In the genomic region with DNA sequence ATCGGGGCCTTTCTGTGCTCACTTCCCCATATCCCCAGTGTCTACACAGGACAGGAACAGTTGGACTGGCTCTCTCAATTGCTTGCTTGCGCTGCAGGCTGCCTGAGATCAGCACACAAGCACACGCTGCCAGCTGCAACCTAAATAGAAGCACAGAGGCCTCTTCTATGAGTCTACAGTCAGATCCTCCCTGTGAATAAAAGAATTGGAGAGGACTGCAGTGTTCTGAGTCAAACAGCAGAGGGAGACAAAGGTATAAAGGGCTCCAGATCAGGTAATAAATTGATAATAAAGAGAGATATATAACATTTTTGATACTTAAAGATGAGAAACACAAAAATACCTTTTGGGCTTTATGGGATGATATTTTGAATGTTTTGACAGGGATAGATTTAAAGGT, we compare ENCODE assay signal across 14 mouse cellular contexts. TPM values are rescaled to one million over a fixed set of nuclear protein-coding genes. Genes with fewer than 3 reads are reported as not detected.
A peak's percentile ranks its signal among the peaks of the same experiment; 100 is the strongest.
DNase-seq lines count a peak whose midpoint lies in the region; ATAC-seq and TF ChIP-seq lines count a peak whose summit lies in the region.
"Had no signal": no experiment of that assay in that cellular context is flagged by ENCODE, and none has a peak within 500 bp of the region (broad histone marks: within the 10 kb centered on the region; RNA-seq: fewer than 3 reads in every experiment).

No protein-coding gene starts in this region.

- no peaks in the 10 kb centered on the region for H3K36me3 ChIP-seq in forebrain, postnatal 0 days (ENCODE audit: insufficient read depth)
- no peaks in the 10 kb centered on the region for H3K36me3 ChIP-seq in forebrain, embryonic 12.5 days (replicated peaks)
- H3K36me3 ChIP-seq: heart, embryonic 10.5 days had no signal

- intact Hi-C loops in left cerebral cortex, adult 2 months (cut with DNase I), result no loop called here
- intact Hi-C loops in left cerebral cortex, postnatal 36 days (cut with DNase I), result no loop called here

- peak; percentile 14 for DNase-seq in forebrain, postnatal 0 days
- DNase-seq in left cerebral cortex, adult 2 months (ENCODE audit: extremely low spot score in 1 of 2, low spot score in 2 of 2), result no peak
- DNase-seq in left cerebral cortex, postnatal 36 days (ENCODE audit: low spot score in 2 of 2), result no peak
- peak; percentile 5 for DNase-seq in A20 (ENCODE audit: low read depth, low spot score)
- DNase-seq in brain, embryonic 14.5 days (ENCODE audit: low read depth), result peak; percentile 41
- DNase-seq: adrenal gland, postnatal 25 days; cerebellum, postnatal 14 days had no signal

- peak; percentile 58 for TF ChIP-seq CTCF in forebrain, postnatal 0 days (IDR thresholded peaks at IDR 0.05; ENCODE audit: low read depth)
- TF ChIP-seq CTCF in left cerebral cortex, adult 2 months (IDR thresholded peaks at IDR 0.05), result peak; percentile 69
- peak; percentile 24; the same call in 1 of the 2 replicates for TF ChIP-seq CTCF in brain, embryonic 14.5 days (IDR thresholded peaks at IDR 0.05; ENCODE audit: borderline replicate concordance, extremely low read depth, insufficient read depth, insufficient read length)

- H3K4me3 ChIP-seq in forebrain, postnatal 0 days (ENCODE audit: low read depth, low read length), result no peak overlapping the region
- H3K4me3 ChIP-seq in forebrain, embryonic 12.5 days (replicated peaks), result no peak overlapping the region
- H3K4me3 ChIP-seq in left cerebral cortex, adult 2 months, result no peak overlapping the region
- H3K4me3 ChIP-seq: heart, embryonic 10.5 days had no signal

- H3K9me3 ChIP-seq in forebrain, postnatal 0 days (ENCODE audit: low read length), result no peaks in the 10 kb centered on the region
- H3K9me3 ChIP-seq in forebrain, embryonic 12.5 days, result no peaks in the 10 kb centered on the region
- H3K9me3 ChIP-seq: heart, embryonic 10.5 days had no signal

- no peaks in the 10 kb centered on the region for H3K27me3 ChIP-seq in forebrain, postnatal 0 days (ENCODE audit: insufficient read depth, low read length)
- no peaks in the 10 kb centered on the region for H3K27me3 ChIP-seq in forebrain, embryonic 12.5 days

- ATAC-seq in forebrain, postnatal 0 days, result no peak
- no peak for ATAC-seq in forebrain, embryonic 12.5 days (ENCODE audit: low FRiP score)
- ATAC-seq in megakaryocyte, adult 5-6 weeks (ENCODE audit: poor library complexity, severe bottlenecking), result no peak
- ATAC-seq in granulocyte monocyte progenitor cell, adult 5-6 weeks (replicated peaks; ENCODE audit: poor library complexity, severe bottlenecking), result no peak

- no peak overlapping the region for H3K9ac ChIP-seq in forebrain, postnatal 0 days
- no peak overlapping the region for H3K9ac ChIP-seq in forebrain, embryonic 12.5 days

- WGBS in forebrain, postnatal 0 days, result 47% methylated on average over 3 of the region's 3 CpGs
- 52% methylated on average over 3 of the region's 3 CpGs for WGBS in forebrain, embryonic 12.5 days

- no peak for TF ChIP-seq POLR2A in brain, embryonic 14.5 days (IDR thresholded peaks at IDR 0.05; ENCODE audit: borderline replicate concordance, extremely low read depth, insufficient read depth, insufficient read length, poor library complexity, severe bottlenecking)

- no peak overlapping the region for H3K4me2 ChIP-seq in forebrain, postnatal 0 days (ENCODE audit: low read depth)
- no peak overlapping the region for H3K4me2 ChIP-seq in forebrain, embryonic 12.5 days

- H3K27ac ChIP-seq in forebrain, postnatal 0 days (ENCODE audit: low read depth, low read length), result no peak overlapping the region
- no peak overlapping the region for H3K27ac ChIP-seq in forebrain, embryonic 12.5 days
- no peak overlapping the region for H3K27ac ChIP-seq in left cerebral cortex, adult 2 months
- H3K27ac ChIP-seq: heart, embryonic 10.5 days had no signal

- no peaks in the 10 kb centered on the region for H3K4me1 ChIP-seq in forebrain, postnatal 0 days (ENCODE audit: insufficient read depth)
- no peaks in the 10 kb centered on the region for H3K4me1 ChIP-seq in forebrain, embryonic 12.5 days
- H3K4me1 ChIP-seq: heart, embryonic 10.5 days had no signal

RNA-seq across cellular contexts. Expression of a gene that starts 17.2 kb away (rescaled TPM):
- not detected in 2 replicates for total RNA-seq in forebrain, postnatal 0 days (2014; rRNA removed)
- 1.4 and 2.3 TPM in 2 replicates for polyA plus RNA-seq in forebrain, postnatal 0 days (2015; fragmentation: Nextera tagmentation; extraction: Ambion mirVana)
- not detected in 2 replicates for polyA plus RNA-seq in forebrain, embryonic 12.5 days (2016; fragmentation: Nextera tagmentation; extraction: Ambion mirVana)
- not detected for total RNA-seq in left cerebral cortex, adult 2 months (2021)
- total RNA-seq in left cerebral cortex, postnatal 36 days (2021), result not detected
- polyA plus RNA-seq in brain, embryonic 14.5 days (2012; rRNA removed), result 0.44 and 1.1 TPM in 2 replicates
- total RNA-seq in megakaryocyte, adult 5-6 weeks (2015), result not detected in 2 replicates
- total RNA-seq in megakaryocyte, adult 5-6 weeks (2017), result not detected in 2 replicates
- total RNA-seq in granulocyte monocyte progenitor cell, adult 5-6 weeks (2014; fragmentation: Nextera tagmentation), result not detected in 2 replicates
- total RNA-seq in granulocyte monocyte progenitor cell, adult 5-6 weeks (2017), result not detected in 2 replicates
- total RNA-seq: adrenal gland, postnatal 25 days; layer of hippocampus, postnatal 25 days had no signal
- polyA plus RNA-seq: forebrain, embryonic 11.5 days; heart, embryonic 10.5 days had no signal

RNA-seq across cellular contexts. Expression of a gene that starts 56.2 kb away (rescaled TPM):
- total RNA-seq in forebrain, postnatal 0 days (2014; rRNA removed), result 0.08 TPM in 1 of 2 replicates, not detected in the other
- polyA plus RNA-seq in forebrain, postnatal 0 days (2015; fragmentation: Nextera tagmentation; extraction: Ambion mirVana), result 0.06 TPM in 1 of 2 replicates, not detected in the other
- not detected in 2 replicates for polyA plus RNA-seq in forebrain, embryonic 12.5 days (2016; fragmentation: Nextera tagmentation; extraction: Ambion mirVana)
- under 1 TPM in 1 of 2 experiments, not detected in 1; 0.11 TPM for total RNA-seq in left cerebral cortex, adult 2 months (2021)
- not detected for total RNA-seq in left cerebral cortex, postnatal 36 days (2021)
- 0.06 and 0.34 TPM in 2 replicates for polyA plus RNA-seq in brain, embryonic 14.5 days (2012; rRNA removed)
- total RNA-seq in megakaryocyte, adult 5-6 weeks (2015), result not detected in 2 replicates
- total RNA-seq in megakaryocyte, adult 5-6 weeks (2017), result not detected in 2 replicates
- total RNA-seq in granulocyte monocyte progenitor cell, adult 5-6 weeks (2014; fragmentation: Nextera tagmentation), result not detected in 2 replicates
- total RNA-seq in granulocyte monocyte progenitor cell, adult 5-6 weeks (2017), result not detected in 2 replicates
- total RNA-seq: adrenal gland, postnatal 25 days had no signal
- polyA plus RNA-seq: forebrain, embryonic 11.5 days; liver, embryonic 16.5 days had no signal

RNA-seq across cellular contexts. Expression of a gene that starts 59.4 kb away (rescaled TPM):
- 152 and 288 TPM in 2 replicates for total RNA-seq in forebrain, postnatal 0 days (2014; rRNA removed)
- polyA plus RNA-seq in forebrain, postnatal 0 days (2015; fragmentation: Nextera tagmentation; extraction: Ambion mirVana), result 149 and 152 TPM in 2 replicates
- polyA plus RNA-seq in forebrain, embryonic 12.5 days (2016; fragmentation: Nextera tagmentation; extraction: Ambion mirVana), result 94.7 and 122 TPM in 2 replicates
- total RNA-seq in left cerebral cortex, adult 2 months (2021), result 100 to 1,000 TPM in 1 of 2 experiments, 10 to 100 TPM in 1; 67.4 to 120 TPM
- 100 to 1,000 TPM in 1 of 2 experiments, 10 to 100 TPM in 1; 66.5 to 109 TPM for total RNA-seq in left cerebral cortex, postnatal 36 days (2021)
- 234 and 457 TPM in 2 replicates for polyA plus RNA-seq in brain, embryonic 14.5 days (2012; rRNA removed)
- total RNA-seq in megakaryocyte, adult 5-6 weeks (2015), result 0.05 TPM in 1 of 2 replicates, not detected in the other
- not detected in 2 replicates for total RNA-seq in megakaryocyte, adult 5-6 weeks (2017)
- total RNA-seq in granulocyte monocyte progenitor cell, adult 5-6 weeks (2014; fragmentation: Nextera tagmentation), result not detected in 2 replicates
- total RNA-seq in granulocyte monocyte progenitor cell, adult 5-6 weeks (2017), result 2.5 TPM in 1 of 2 replicates, not detected in the other

Comparison
In these comparisons a context has a peak if more than half of its experiments do, and no peak if none do; other contexts are left out.
1. DNase-seq: peak in forebrain, postnatal 0 days (single experiment), A20 (single experiment) and brain, embryonic 14.5 days (single experiment); none in left cerebral cortex, adult 2 months (0 of 2) and left cerebral cortex, postnatal 36 days (0 of 2).
2. RNA of a gene that starts 59.4 kb away (total RNA-seq): 152 to 288 TPM in forebrain, postnatal 0 days, 67.4 to 120 TPM in left cerebral cortex, adult 2 months and 66.5 to 109 TPM in left cerebral cortex, postnatal 36 days; 0.05 TPM in megakaryocyte, adult 5-6 weeks and 2.5 TPM in granulocyte monocyte progenitor cell, adult 5-6 weeks; every median in the first group is over 10 times any median in the second.
3. Peak in every context shown above with its lines, with median percentiles within 50 percentile points of each other: CTCF ChIP-seq.